Mouse (Mus musculus): ENCODE results near the gene Eef1a1. TPM values are rescaled to one million over a fixed set of nuclear protein-coding genes. Genes with fewer than 3 reads are reported as not detected.

Gene Eef1a1
- 2,902 and 4,422 TPM in 2 replicates for polyA plus RNA-seq (2012; rRNA removed; ENCODE audit: low replicate concordance)

DNA sequence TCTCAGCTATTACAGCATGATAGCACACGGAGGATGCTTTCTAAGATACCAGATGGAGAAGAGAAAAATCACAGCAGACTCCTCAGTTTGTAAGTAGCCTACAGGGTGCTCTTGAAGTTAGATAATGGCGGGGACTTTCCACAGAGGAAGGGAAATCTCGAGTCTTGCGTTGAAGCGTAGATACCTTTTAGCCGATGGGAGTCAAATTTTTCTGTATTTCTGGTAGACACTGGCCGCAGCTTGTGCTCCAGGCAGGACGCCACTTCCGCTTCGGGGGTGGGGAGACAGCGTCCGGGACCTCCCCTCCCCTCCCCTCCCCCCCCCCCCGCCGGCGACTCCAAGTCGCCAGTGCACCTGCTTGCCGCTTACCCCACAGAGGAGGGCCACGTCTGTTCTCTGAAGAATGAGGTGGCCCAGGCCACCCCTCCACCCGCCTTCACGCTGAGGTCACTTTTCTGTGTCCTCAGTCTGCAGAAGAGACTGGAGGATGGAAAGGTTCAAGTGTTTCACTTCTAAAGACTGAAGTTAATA lies at the start of gene Eef1a1:
Gene Eef1a1 (minus strand): TSS at position 262 of the 531 bp plus-strand sequence.

DNA sequence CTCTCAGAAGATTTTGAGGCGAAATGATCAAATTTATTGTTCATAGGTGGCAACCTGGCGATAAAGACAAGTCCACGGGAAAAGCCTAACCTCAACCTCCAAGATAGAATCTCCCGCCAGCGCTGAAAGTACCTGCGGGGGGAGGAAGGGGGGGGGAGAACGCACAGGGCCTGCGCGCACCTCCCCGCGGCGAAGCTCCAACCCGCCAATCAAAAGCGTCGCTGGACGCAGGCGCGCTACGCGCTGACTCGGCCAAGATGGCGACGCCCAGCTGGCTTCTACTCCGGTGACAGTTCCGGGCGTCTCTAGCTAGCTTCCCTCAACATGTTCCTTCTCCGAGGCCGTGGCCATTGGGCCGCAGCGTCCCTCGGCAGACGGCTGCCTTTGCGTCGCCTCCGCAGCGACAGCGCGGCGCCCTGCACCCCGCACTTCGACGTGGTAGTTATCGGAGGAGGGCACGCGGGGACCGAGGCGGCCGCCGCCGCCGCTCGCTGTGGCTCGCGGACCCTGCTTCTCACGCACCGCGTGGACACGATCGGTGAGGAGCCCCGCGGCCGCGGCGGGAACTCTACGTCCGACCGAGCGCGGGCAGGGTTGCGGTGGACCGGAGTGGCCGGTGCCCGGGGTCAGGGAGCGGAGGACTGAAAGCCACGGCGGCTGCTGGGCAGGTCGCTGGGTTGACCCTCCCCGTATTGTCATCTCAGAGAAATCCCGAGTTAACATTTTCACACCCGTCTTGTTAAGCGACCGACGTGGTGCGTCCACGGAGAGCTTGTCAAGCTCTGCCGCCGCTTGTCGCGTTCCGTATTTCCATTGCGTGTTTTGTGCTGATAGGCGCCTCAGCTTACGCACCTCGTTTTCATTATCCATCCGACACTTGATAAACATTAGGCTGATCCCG lies 40.7 kb downstream of the Eef1a1 start, which contains the start of the genes Mto1 and Gm17324:
Gene Mto1 (plus strand): TSS at position 236 of the 901 bp plus-strand sequence.
Gene Gm17324 (minus strand): TSS at position 814 of the 901 bp plus-strand sequence.

DNA sequence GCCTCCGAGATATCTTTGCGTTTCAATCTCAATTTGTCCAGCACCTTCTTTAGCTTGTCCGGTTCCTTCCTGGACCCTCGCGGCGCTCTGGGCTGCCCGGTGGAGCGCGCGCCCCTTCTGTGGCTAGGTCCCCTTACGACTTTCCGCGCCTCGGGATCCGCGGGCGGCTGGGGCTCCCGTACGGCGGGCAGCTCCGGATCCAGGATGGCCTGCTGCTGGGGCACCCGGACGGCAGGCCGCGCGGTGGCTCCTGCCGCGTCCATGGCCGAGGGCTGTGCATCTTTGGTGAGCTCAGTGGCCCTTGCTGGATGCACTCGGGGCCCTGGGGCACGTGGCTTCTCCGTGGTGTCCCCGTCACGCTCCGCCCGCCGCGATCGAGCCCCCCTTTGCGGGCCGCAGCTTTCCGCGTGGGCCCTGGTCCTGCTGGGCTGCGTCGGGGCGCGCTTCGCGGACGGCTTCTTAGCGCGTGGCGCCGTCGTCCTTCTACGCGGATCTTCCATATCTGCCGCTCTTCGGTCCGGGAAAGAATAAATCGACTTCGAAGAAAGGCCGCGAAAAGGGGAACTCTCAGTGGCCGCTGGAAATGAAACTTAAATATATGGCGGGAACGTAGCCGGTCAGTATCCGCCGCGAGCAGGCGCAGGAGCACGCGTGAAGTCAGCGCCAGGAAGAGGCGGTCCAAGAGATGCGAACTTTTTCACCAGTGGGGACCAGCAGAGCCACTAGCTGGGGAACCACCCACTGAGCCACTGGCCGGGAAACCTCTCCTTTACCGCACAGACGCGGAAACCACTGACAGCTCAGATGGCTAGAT lies 46.2 kb downstream of the Eef1a1 start, which contains the start of gene Cgas:
Gene Cgas (minus strand): TSS at position 659 of the 814 bp plus-strand sequence.

Other genes with a start within 250 kb of the Eef1a1 start
- not detected in 2 replicates for gene Gm3776, start 232.0 kb downstream of the Eef1a1 start, polyA plus RNA-seq (2012; rRNA removed; ENCODE audit: low replicate concordance)
- not detected in 2 replicates for gene Gm10639, start 199.2 kb downstream of the Eef1a1 start, polyA plus RNA-seq (2012; rRNA removed; ENCODE audit: low replicate concordance)
- not detected in 2 replicates for gene Omt2a, start 174.4 kb downstream of the Eef1a1 start, polyA plus RNA-seq (2012; rRNA removed; ENCODE audit: low replicate concordance)
- not detected in 2 replicates for gene Omt2b, start 161.6 kb downstream of the Eef1a1 start, polyA plus RNA-seq (2012; rRNA removed; ENCODE audit: low replicate concordance)
- not detected in 2 replicates for gene Gsta2, start 133.4 kb downstream of the Eef1a1 start, polyA plus RNA-seq (2012; rRNA removed; ENCODE audit: low replicate concordance)
- not detected in 2 replicates for gene Dppa5a, start 121.0 kb downstream of the Eef1a1 start, polyA plus RNA-seq (2012; rRNA removed; ENCODE audit: low replicate concordance)
- not detected in 2 replicates for gene Ooep, start 110.4 kb downstream of the Eef1a1 start, polyA plus RNA-seq (2012; rRNA removed; ENCODE audit: low replicate concordance)
- 0.16 TPM in 1 of 2 replicates, not detected in the other for gene Ddx43, start 93.4 kb downstream of the Eef1a1 start, polyA plus RNA-seq (2012; rRNA removed; ENCODE audit: low replicate concordance)
- 0.59 and 0.92 TPM in 2 replicates for gene Cgas, start 45.9 kb downstream of the Eef1a1 start, polyA plus RNA-seq (2012; rRNA removed; ENCODE audit: low replicate concordance)
- gene Mto1, start 40.9 kb downstream of the Eef1a1 start, polyA plus RNA-seq (2012; rRNA removed; ENCODE audit: low replicate concordance), result 18.2 and 18.5 TPM in 2 replicates
- 0.22 and 0.50 TPM in 2 replicates for gene Gm17324, start 40.4 kb downstream of the Eef1a1 start, polyA plus RNA-seq (2012; rRNA removed; ENCODE audit: low replicate concordance)
- gene Slc17a5, start 98.9 kb upstream of the Eef1a1 start, polyA plus RNA-seq (2012; rRNA removed; ENCODE audit: low replicate concordance), result 6.8 and 8.9 TPM in 2 replicates
- 2.6 and 2.7 TPM in 2 replicates for gene Cd109, start 126.4 kb upstream of the Eef1a1 start, polyA plus RNA-seq (2012; rRNA removed; ENCODE audit: low replicate concordance)

All from mammary gland, adult 2 months (tissue).